Comparison of ENCODE assay signal across 9 mouse cellular contexts in genomic region chr3:96487596-96488289, GRCm38 (mm10). TPM values are rescaled to one million over a fixed set of nuclear protein-coding genes. Genes with fewer than 3 reads are reported as not detected.
DNase-seq lines count a peak whose midpoint lies in the region; ATAC-seq and TF ChIP-seq lines count a peak whose summit lies in the region.
"Had no signal": no experiment of that assay in that cellular context is flagged by ENCODE, and none has a peak within 500 bp of the region (broad histone marks: within the 10 kb centered on the region; RNA-seq: fewer than 3 reads in every experiment).

No protein-coding gene starts in this region.

- no peak for TF ChIP-seq POLR2A in myocyte (IDR thresholded peaks at IDR 0.05; ENCODE audit: insufficient read length, low read depth)

- peaks cover 2% of the 10 kb centered on the region; the same call in 1 of the 2 replicates for H3K4me1 ChIP-seq in embryonic facial prominence, embryonic 11.5 days (ENCODE audit: control insufficient read depth, insufficient read depth, low read length)
- H3K4me1 ChIP-seq in hindbrain, embryonic 10.5 days (replicated peaks) = peaks cover 20% of the 10 kb centered on the region

- peak; percentile 73 to 76 for DNase-seq in B cell, adult 2 months
- DNase-seq in NIH3T3 (ENCODE audit: low read depth) (peak; percentile 30), liver (peak; percentile 67)
- DNase-seq in embryonic facial prominence, embryonic 11.5 days (ENCODE audit: low spot score) = peak; percentile 36
- DNase-seq in hindbrain, embryonic 10.5 days (ENCODE audit: low spot score) = peak; percentile 53
- DNase-seq in thymus, postnatal 25 days = peak; percentile 67
- no peak for DNase-seq in gastrocnemius, postnatal 25 days

- no peaks in the 10 kb centered on the region for H3K9me3 ChIP-seq in embryonic facial prominence, embryonic 11.5 days (replicated peaks; ENCODE audit: control insufficient read depth, low read length)
- no peaks in the 10 kb centered on the region for H3K9me3 ChIP-seq in hindbrain, embryonic 10.5 days

- WGBS in embryonic facial prominence, embryonic 11.5 days = 4% methylated on average over 26 of the region's 26 CpGs
- 6% methylated on average over 26 of the region's 26 CpGs for WGBS in hindbrain, embryonic 10.5 days

- no peaks in the 10 kb centered on the region for H3K79me2 ChIP-seq in myocyte (ENCODE audit: control insufficient read depth, insufficient read depth)

- H3K9ac ChIP-seq in embryonic facial prominence, embryonic 11.5 days (replicated peaks; ENCODE audit: low read length) = peak overlapping the region; percentile 28; the same call in 1 of the 2 replicates

- peak overlapping the region; percentile 41 for H3K4me2 ChIP-seq in embryonic facial prominence, embryonic 11.5 days (ENCODE audit: low read depth, low read length)
- peak overlapping the region; percentile 100 for H3K4me2 ChIP-seq in myocyte (ENCODE audit: low read depth)

- H3K27me3 ChIP-seq in embryonic facial prominence, embryonic 11.5 days (ENCODE audit: control insufficient read depth, insufficient read depth, low read length) = no peaks in the 10 kb centered on the region
- peaks cover 18% of the 10 kb centered on the region for H3K27me3 ChIP-seq in hindbrain, embryonic 10.5 days (ENCODE audit: insufficient read depth, poor library complexity, severe bottlenecking)
- H3K27me3 ChIP-seq in myocyte (ENCODE audit: control insufficient read depth, insufficient read depth, insufficient read length) = no peaks in the 10 kb centered on the region

- no peaks in the 10 kb centered on the region for H3K36me3 ChIP-seq in embryonic facial prominence, embryonic 11.5 days (replicated peaks; ENCODE audit: control insufficient read depth, insufficient read depth, low read depth, low read length)
- H3K36me3 ChIP-seq in hindbrain, embryonic 10.5 days = no peaks in the 10 kb centered on the region
- no peaks in the 10 kb centered on the region for H3K36me3 ChIP-seq in myocyte (ENCODE audit: control insufficient read depth, insufficient read depth)

- H3ac ChIP-seq in myocyte (ENCODE audit: control insufficient read depth, insufficient read length) = no peak overlapping the region

- no peak for ATAC-seq in embryonic facial prominence, embryonic 11.5 days (replicated peaks; ENCODE audit: insufficient number of reproducible peaks, low FRiP score, low TSS enrichment, low read depth)

- peak overlapping the region; percentile 21; the same call in 1 of the 2 replicates for H3K4me3 ChIP-seq in embryonic facial prominence, embryonic 11.5 days (ENCODE audit: low read depth, low read length)
- H3K4me3 ChIP-seq in hindbrain, embryonic 10.5 days = peak overlapping the region; percentile 45
- peak overlapping the region; percentile 18 for H3K4me3 ChIP-seq in myocyte

- H3K27ac ChIP-seq in embryonic facial prominence, embryonic 11.5 days (replicated peaks; ENCODE audit: low read depth, low read length) = 0 out of 2 replicates have a peak overlapping the region, but pooled peaks have one; percentile 35
- peak overlapping the region; percentile 81 for H3K27ac ChIP-seq in hindbrain, embryonic 10.5 days

TF ChIP-seq in myocyte, 11 proteins besides CTCF, POLR2A, EP300 and RAD21:
- TF ChIP-seq MAX (IDR thresholded peaks at IDR 0.05; ENCODE audit: low read depth) (no peak), MYOG (IDR thresholded peaks at IDR 0.05; ENCODE audit: control insufficient read depth in 1 of 3, insufficient read depth in 1 of 3, insufficient read length in 2 of 3, low read depth in 2 of 3) (no peak), MYOD1 (IDR thresholded peaks at IDR 0.05; ENCODE audit: control insufficient read depth in 1 of 3, insufficient read length in 2 of 3, low read depth in 2 of 3) (no peak), USF1 (IDR thresholded peaks at IDR 0.05; ENCODE audit: low read depth) (no peak), REST (IDR thresholded peaks at IDR 0.05; ENCODE audit: insufficient read depth, insufficient read length) (no peak), POLR2AphosphoS2 (IDR thresholded peaks at IDR 0.05; ENCODE audit: insufficient read length, low read depth) (no peak), TCF12 (IDR thresholded peaks at IDR 0.05; ENCODE audit: insufficient read depth, poor library complexity, severe bottlenecking) (no peak), CEBPB (IDR thresholded peaks at IDR 0.05; ENCODE audit: insufficient read depth, poor library complexity, severe bottlenecking) (no peak), TCF3 (IDR thresholded peaks at IDR 0.05; ENCODE audit: insufficient read length, low read depth) (no peak), E2F4 (IDR thresholded peaks at IDR 0.05; ENCODE audit: insufficient read depth) (no peak), SRF (IDR thresholded peaks at IDR 0.05; ENCODE audit: control insufficient read depth, insufficient read length, low read depth) (no peak)

RNA-seq across cellular contexts. Expression of gene BC107364, which starts 35.6 kb away (rescaled TPM):
- not detected in 2 replicates for polyA plus RNA-seq in embryonic facial prominence, embryonic 11.5 days (2014; fragmentation: Nextera tagmentation; extraction: Ambion mirVana)
- 0.25 TPM in 1 of 2 replicates, not detected in the other for polyA plus RNA-seq in hindbrain, embryonic 10.5 days (2016; fragmentation: Nextera tagmentation; extraction: Ambion mirVana)
- polyA plus RNA-seq in myocyte (2012; fragmentation: generic; extraction: Trizol) = not detected
- total RNA-seq in gastrocnemius, postnatal 25 days (2021) = not detected
- total RNA-seq: gastrocnemius, postnatal 4 days had no signal

RNA-seq across cellular contexts. Expression of gene Hfe2, which starts 37.2 kb away (rescaled TPM):
- polyA plus RNA-seq in embryonic facial prominence, embryonic 11.5 days (2014; fragmentation: Nextera tagmentation; extraction: Ambion mirVana) = 1.2 and 1.5 TPM in 2 replicates
- polyA plus RNA-seq in hindbrain, embryonic 10.5 days (2016; fragmentation: Nextera tagmentation; extraction: Ambion mirVana) = 0.89 and 2.2 TPM in 2 replicates
- 116 TPM for polyA plus RNA-seq in myocyte (2012; fragmentation: generic; extraction: Trizol)
- 100 to 1,000 TPM; 474 to 621 TPM for total RNA-seq in gastrocnemius, postnatal 25 days (2021)

Comparison
In these comparisons a context has a peak if more than half of its experiments do, and no peak if none do; other contexts are left out.
1. RNA of gene Hfe2, which starts 37.2 kb away (polyA plus RNA-seq): 116 TPM in myocyte (single experiment); 1.2 to 1.5 TPM in embryonic facial prominence, embryonic 11.5 days and 0.89 to 2.2 TPM in hindbrain, embryonic 10.5 days; every median in the first group is over 10 times any median in the second.
2. Peak in every context shown above with its lines, with median percentiles within 50 percentile points of each other: H3K4me3 ChIP-seq.